Mouse (Mus musculus) olfactory bulb, adult 2 months (tissue): ENCODE measurements around the gene Mri1.

ENCODE experiments used
- CTCF ChIP-seq: fragments of 200-500 bp; IDR thresholded peaks from 2 replicates; pipeline ENCODE4 v1.5.1; 2012; ENCODE audit warnings: low read depth, mild to moderate bottlenecking, low read length, moderate library complexity; ENCODE audit not compliant: insufficient read depth
- POLR2A ChIP-seq: fragments of 200-500 bp; IDR thresholded peaks from 2 replicates; pipeline ENCODE4 v1.6.1; 2012; ENCODE audit warnings: mild to moderate bottlenecking, low read depth, low read length, moderate library complexity; ENCODE audit not compliant: insufficient read depth

GRCm38 (mm10) chr8:84284608-84285063, 27.5 kb upstream of the Mri1 start:
- TF ChIP-seq CTCF (no peak), POLR2A (no peak)
